Mouse (Mus musculus) macrophage (primary cell): ENCODE data around the gene Slc2a4. TPM values are rescaled to one million over a fixed set of nuclear protein-coding genes. Genes with fewer than 3 reads are reported as not detected.

Experiments
- H3K27ac ChIP-seq: fragments of 350-480 bp; formaldehyde crosslinking; 2 replicates; pipeline ENCODE4 v1.9.0; 2021
- H3K36me3 ChIP-seq: fragments of 350-480 bp; formaldehyde crosslinking; 2 replicates; pipeline ENCODE4 v1.9.0; 2021; ENCODE audit errors: inconsistent target
- H3K4me3 ChIP-seq: fragments of 350-480 bp; formaldehyde crosslinking; 2 replicates; pipeline ENCODE4 v1.9.0; 2021; ENCODE audit errors: inconsistent target
- H3K79me2 ChIP-seq: fragments of 350-480 bp; formaldehyde crosslinking; 2 replicates; pipeline ENCODE4 v1.9.0; 2021; ENCODE audit errors: inconsistent target
- WGBS: methylation state at CpG from one replicate; pipeline ENCODE4 v1.1.7; 2026; ENCODE audit warnings: inconsistent platforms; ENCODE audit not compliant: missing documents; 5-methylcytosine and 5-hydroxymethylcytosine counted together
- polyA plus RNA-seq: library from polyadenylated mRNA; stranded (reverse); fragments of 250-400 nt; gene quantifications from 3 replicates; pipeline ENCODE4 v1.2.4, GENCODE M21; 2018; ENCODE audit warnings: inconsistent platforms

The Slc2a4 gene
- polyA plus RNA-seq, 1 experiment from 2014 or later, result 0.13 TPM

DNA sequence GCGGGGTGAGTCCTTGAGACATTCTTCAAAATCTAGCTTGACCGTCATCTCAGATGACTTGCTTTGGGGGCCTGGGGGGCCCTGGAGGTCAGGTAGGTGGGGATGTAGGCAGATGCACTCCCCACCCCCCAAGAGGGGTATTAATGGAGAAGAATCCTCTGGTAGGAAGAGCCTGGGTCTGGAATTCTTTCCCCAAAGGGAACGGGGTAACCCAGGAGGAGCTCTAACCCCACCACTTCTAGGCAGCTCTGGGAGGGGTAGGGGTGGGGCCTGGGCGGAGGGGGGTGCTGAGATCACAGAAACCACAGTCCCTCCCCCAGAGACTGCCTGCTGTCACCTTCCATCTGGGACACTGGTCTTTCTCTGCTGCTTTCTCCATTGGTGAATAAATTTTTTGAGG lies 52.7 kb downstream of the Slc2a4 start, which contains the start of gene Acap1:
Gene Acap1, minus strand, starts transcription at position 249 of the 400 bp plus-strand sequence.
- no peak within 1 kb of the TSS for H3K27ac ChIP-seq
- 17% methylated on average over 4 of the region's 4 CpGs for WGBS
- H3K4me3 ChIP-seq, result no peak within 1 kb of the TSS

DNA sequence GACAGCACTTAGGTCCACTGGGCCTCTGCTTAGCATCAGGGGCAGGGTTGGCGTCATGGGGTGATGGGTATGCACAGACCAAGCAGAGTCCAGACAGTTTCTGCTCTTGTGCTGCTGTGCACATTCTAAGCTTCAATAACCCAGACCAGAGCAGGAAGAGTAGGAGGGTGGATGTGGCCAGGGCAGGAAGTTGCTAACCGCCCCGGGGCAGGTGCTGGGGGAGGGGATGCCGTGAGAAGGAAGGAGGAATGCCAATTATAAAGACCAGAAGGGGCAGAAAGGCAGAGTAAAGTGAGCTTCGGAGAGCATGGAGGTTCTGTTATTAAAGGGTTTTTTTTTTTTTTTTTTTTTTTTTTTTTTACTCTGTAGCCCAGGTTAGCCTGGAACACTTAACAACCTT lies 53.3 kb downstream of the Slc2a4 start:
- H3K27ac ChIP-seq, result no peak overlapping the region
- H3K79me2 ChIP-seq, result no peaks in the 10 kb centered on the region
- WGBS, result 16% methylated on average over 5 of the region's 5 CpGs
- H3K36me3 ChIP-seq, result no peaks in the 10 kb centered on the region
- no peak overlapping the region for H3K4me3 ChIP-seq

More for the DNA sequence above, 52.7 kb downstream of the Slc2a4 start, which contains the start of gene Acap1:
- H3K79me2 ChIP-seq, result no peaks in the 10 kb centered on the region
- H3K36me3 ChIP-seq, result no peaks in the 10 kb centered on the region

Other genes starting within 250 kb of the Slc2a4 start
- 63.4 to 133 TPM (median 79.6 TPM) in 3 replicates for gene Polr2a, start 189.6 kb downstream of the Slc2a4 start, polyA plus RNA-seq
- gene Slc35g3, start 186.2 kb downstream of the Slc2a4 start, polyA plus RNA-seq, result not detected in 3 replicates
- gene Zbtb4, start 182.3 kb downstream of the Slc2a4 start, polyA plus RNA-seq, result 11.6 to 17.8 TPM (median 12.0 TPM) in 3 replicates
- gene Chrnb1, start 152.2 kb downstream of the Slc2a4 start, polyA plus RNA-seq, result not detected in 3 replicates
- gene Fgf11, start 146.3 kb downstream of the Slc2a4 start, polyA plus RNA-seq, result 0.69 to 2.7 TPM (median 2.3 TPM) in 3 replicates
- not detected in 3 replicates for gene Tmem102, start 142.6 kb downstream of the Slc2a4 start, polyA plus RNA-seq
- not detected in 3 replicates for gene Gm39566, start 132.9 kb downstream of the Slc2a4 start, polyA plus RNA-seq
- gene Spem2, start 129.7 kb downstream of the Slc2a4 start, polyA plus RNA-seq, result not detected in 3 replicates
- not detected in 3 replicates for gene Spem1, start 126.0 kb downstream of the Slc2a4 start, polyA plus RNA-seq
- gene Nlgn2, start 110.4 kb downstream of the Slc2a4 start, polyA plus RNA-seq, result 0.80 to 2.1 TPM (median 1.0 TPM) in 3 replicates
- gene Tmem256, start 109.7 kb downstream of the Slc2a4 start, polyA plus RNA-seq, result 71.2 to 302 TPM (median 269 TPM) in 3 replicates
- gene Plscr3, start 101.8 kb downstream of the Slc2a4 start, polyA plus RNA-seq, result 23.8 to 38.1 TPM (median 36.6 TPM) in 3 replicates
- gene Tnk1, start 89.5 kb downstream of the Slc2a4 start, polyA plus RNA-seq, result not detected in 3 replicates
- not detected in 3 replicates for gene Tmem95, start 70.2 kb downstream of the Slc2a4 start, polyA plus RNA-seq
- 4.3 to 5.6 TPM (median 5.5 TPM) in 3 replicates for gene Kctd11, start 66.8 kb downstream of the Slc2a4 start, polyA plus RNA-seq
- 0.54 to 0.68 TPM (median 0.62 TPM) in 3 replicates for gene Acap1, start 52.6 kb downstream of the Slc2a4 start, polyA plus RNA-seq
- not detected in 3 replicates for gene 2810408A11Rik, start 47.2 kb downstream of the Slc2a4 start, polyA plus RNA-seq
- 14.9 to 19.2 TPM (median 15.6 TPM) in 3 replicates for gene Neurl4, start 47.1 kb downstream of the Slc2a4 start, polyA plus RNA-seq
- gene Gps2, start 34.3 kb downstream of the Slc2a4 start, polyA plus RNA-seq, result 48.3 to 74.1 TPM (median 49.3 TPM) in 3 replicates
- gene Eif5a, start 26.2 kb downstream of the Slc2a4 start, polyA plus RNA-seq, result 339 to 874 TPM (median 348 TPM) in 3 replicates
- not detected in 3 replicates for gene Ybx2, start 12.4 kb downstream of the Slc2a4 start, polyA plus RNA-seq
- not detected in 3 replicates for gene Cldn7, start 16.6 kb upstream of the Slc2a4 start, polyA plus RNA-seq
- 102 to 235 TPM (median 115 TPM) in 3 replicates for gene Ctdnep1, start 33.0 kb upstream of the Slc2a4 start, polyA plus RNA-seq
- gene Elp5, start 34.3 kb upstream of the Slc2a4 start, polyA plus RNA-seq, result 29.9 to 51.5 TPM (median 43.1 TPM) in 3 replicates
- 791 to 1,264 TPM (median 1,032 TPM) in 3 replicates for gene Gabarap, start 43.0 kb upstream of the Slc2a4 start, polyA plus RNA-seq
- 62.4 to 122 TPM (median 77.3 TPM) in 3 replicates for gene Phf23, start 47.6 kb upstream of the Slc2a4 start, polyA plus RNA-seq
- 10.8 to 21.7 TPM (median 11.8 TPM) in 3 replicates for gene Dvl2, start 52.4 kb upstream of the Slc2a4 start, polyA plus RNA-seq
- gene Acadvl, start 67.2 kb upstream of the Slc2a4 start, polyA plus RNA-seq, result 31.8 to 39.7 TPM (median 37.2 TPM) in 3 replicates
- 4.4 to 6.6 TPM (median 4.6 TPM) in 3 replicates for gene Dlg4, start 68.8 kb upstream of the Slc2a4 start, polyA plus RNA-seq
- not detected in 3 replicates for gene Asgr1, start 105.9 kb upstream of the Slc2a4 start, polyA plus RNA-seq
- 1.5 to 3.4 TPM in 2 of 3 replicates, not detected in the other for gene Asgr2, start 144.5 kb upstream of the Slc2a4 start, polyA plus RNA-seq
- 1.6 to 5.1 TPM (median 3.1 TPM) in 3 replicates for gene Mgl2, start 182.1 kb upstream of the Slc2a4 start, polyA plus RNA-seq
- 10.4 to 103 TPM (median 37.8 TPM) in 3 replicates for gene Clec10a, start 208.0 kb upstream of the Slc2a4 start, polyA plus RNA-seq